Mouse (Mus musculus) liver, embryonic 15.5 days (tissue): ENCODE data around the gene H2-K1. TPM values are rescaled to one million over a fixed set of nuclear protein-coding genes. Genes with fewer than 3 reads are reported as not detected.
"Not testable (repeated sequence)": the region's sequence is repeated elsewhere in the genome, so short reads cannot be mapped to it uniquely, and the experiment has no call there.

Experiments used
- ATAC-seq: fragments of 200-750 bp; cut with Nextera tagmentation; 2 replicates; pipeline ENCODE4 v1.8.0; 2017; ENCODE audit warnings: moderate number of reproducible peaks, mild to moderate bottlenecking, moderate library complexity; ENCODE audit not compliant: insufficient read depth
- H3K27ac ChIP-seq: fragments of 300-500 bp; sonication (generic); replicated peaks from 2 replicates; pipeline ENCODE4 v1.5.1; 2015; ENCODE audit warnings: mild to moderate bottlenecking, inconsistent platforms
- H3K27me3 ChIP-seq: fragments of 300-500 bp; sonication (generic); 2 replicates; pipeline ENCODE4 v1.6.1; 2015; ENCODE audit warnings: mild to moderate bottlenecking, inconsistent platforms
- H3K36me3 ChIP-seq: fragments of 300-500 bp; sonication (generic); replicated peaks from 2 replicates; pipeline ENCODE4 v1.6.1; 2015; ENCODE audit warnings: moderate library complexity, mild to moderate bottlenecking, inconsistent platforms
- H3K4me1 ChIP-seq: fragments of 300-500 bp; sonication (generic); replicated peaks from 2 replicates; pipeline ENCODE4 v1.6.1; 2015; ENCODE audit warnings: inconsistent platforms
- H3K4me2 ChIP-seq: fragments of 300-500 bp; sonication (generic); 2 replicates; pipeline ENCODE4 v1.6.1; 2015; ENCODE audit warnings: moderate library complexity, mild to moderate bottlenecking, inconsistent platforms
- H3K4me3 ChIP-seq: fragments of 300-500 bp; sonication (generic); replicated peaks from 2 replicates; pipeline ENCODE4 v1.5.1; 2015; ENCODE audit warnings: mild to moderate bottlenecking, inconsistent platforms
- H3K9ac ChIP-seq: fragments of 300-500 bp; sonication (generic); 2 replicates; pipeline ENCODE4 v1.6.1; 2015; ENCODE audit warnings: moderate library complexity, mild to moderate bottlenecking, inconsistent platforms
- H3K9me3 ChIP-seq: fragments of 300-500 bp; sonication (generic); replicated peaks from 2 replicates; pipeline ENCODE4 v1.6.1; 2016; ENCODE audit warnings: inconsistent platforms
- WGBS: fragments of 180-500 bp; shearing (Covaris S2); methylation state at CpG from one replicate; pipeline ENCODE4 v1.1.7; 2015; ENCODE audit warnings: mixed read lengths; ENCODE audit not compliant: insufficient replicate concordance; 5-methylcytosine and 5-hydroxymethylcytosine counted together
- polyA plus RNA-seq: library from polyadenylated mRNA; unstranded; fragments of >200 nt; fragmentation: Nextera tagmentation; extraction: Ambion mirVana; gene quantifications from 2 replicates; pipeline ENCODE4 v1.2.1, GENCODE M21; 2015

The H2-K1 gene
- polyA plus RNA-seq, 1 experiment from 2014 or later: 123 TPM

DNA sequence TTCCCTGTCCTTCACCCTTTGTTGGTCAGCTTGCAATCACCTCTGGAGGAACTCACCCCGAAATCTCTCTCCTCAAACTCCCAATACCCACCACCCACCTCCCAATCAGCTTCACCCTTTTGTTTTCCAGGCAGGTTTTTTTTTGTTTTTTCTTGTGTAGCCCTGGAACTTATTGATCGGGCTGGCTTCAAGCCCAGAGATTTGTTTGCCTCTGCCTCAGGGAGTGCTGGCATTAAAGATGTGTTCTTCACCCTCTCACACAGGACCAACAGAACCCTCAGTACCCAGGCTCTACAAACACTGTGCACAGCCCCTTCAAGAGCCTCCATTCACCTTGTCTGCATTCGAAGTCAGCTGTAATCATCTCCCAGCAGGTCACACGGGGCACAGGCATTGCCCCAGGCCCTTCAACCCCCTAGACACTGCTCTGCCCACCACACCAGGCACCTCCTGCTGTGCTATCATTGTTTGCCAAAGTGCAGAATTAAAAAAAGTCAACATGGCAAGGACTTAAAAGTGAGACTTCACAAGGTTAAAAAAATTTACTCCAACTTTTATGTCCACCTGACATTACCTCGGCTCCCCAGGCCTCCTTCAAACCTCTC, 46.1 kb downstream of the H2-K1 start:
- H3K36me3 ChIP-seq: peaks cover 57% of the 10 kb centered on the region
- 18% methylated on average over 5 of the region's 5 CpGs for WGBS
- no peak for ATAC-seq
- peak overlapping the region; percentile 89 for H3K9ac ChIP-seq
- H3K9me3 ChIP-seq: no peaks in the 10 kb centered on the region
- peak overlapping the region; percentile 96 for H3K4me2 ChIP-seq
- H3K4me1 ChIP-seq: peaks cover 68% of the 10 kb centered on the region
- no peaks in the 10 kb centered on the region for H3K27me3 ChIP-seq
- peak overlapping the region; percentile 81 for H3K4me3 ChIP-seq
- H3K27ac ChIP-seq: peak overlapping the region; percentile 87

DNA sequence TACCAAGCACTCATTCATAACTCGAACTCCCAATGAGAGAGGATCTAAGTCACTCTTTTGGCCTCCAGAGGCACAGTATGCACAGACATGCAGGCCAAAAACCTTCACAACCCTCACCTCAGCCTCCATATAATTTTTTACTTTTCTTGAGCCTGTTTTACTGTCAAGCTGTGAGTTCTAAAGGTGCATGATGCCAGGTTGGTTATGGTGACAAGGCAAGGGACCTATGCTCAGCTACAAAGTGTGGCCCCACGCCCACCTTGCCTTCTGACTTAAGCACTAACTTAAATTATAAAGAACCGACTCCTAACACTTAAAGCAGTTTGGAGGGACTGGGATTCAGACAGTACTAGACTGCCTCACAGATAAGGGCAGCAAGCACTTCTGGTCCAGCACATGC, 46.8 kb downstream of the H2-K1 start:
- peak overlapping the region; percentile 87 for H3K27ac ChIP-seq
- peaks cover 57% of the 10 kb centered on the region for H3K36me3 ChIP-seq
- peak overlapping the region; percentile 89 for H3K9ac ChIP-seq
- H3K4me1 ChIP-seq: peaks cover 75% of the 10 kb centered on the region
- H3K27me3 ChIP-seq: no peaks in the 10 kb centered on the region
- no peak for ATAC-seq
- peak overlapping the region; percentile 96 for H3K4me2 ChIP-seq
- H3K4me3 ChIP-seq: peak overlapping the region; percentile 81
- 44% methylated on average over 3 of the region's 3 CpGs for WGBS
- H3K9me3 ChIP-seq: no peaks in the 10 kb centered on the region

DNA sequence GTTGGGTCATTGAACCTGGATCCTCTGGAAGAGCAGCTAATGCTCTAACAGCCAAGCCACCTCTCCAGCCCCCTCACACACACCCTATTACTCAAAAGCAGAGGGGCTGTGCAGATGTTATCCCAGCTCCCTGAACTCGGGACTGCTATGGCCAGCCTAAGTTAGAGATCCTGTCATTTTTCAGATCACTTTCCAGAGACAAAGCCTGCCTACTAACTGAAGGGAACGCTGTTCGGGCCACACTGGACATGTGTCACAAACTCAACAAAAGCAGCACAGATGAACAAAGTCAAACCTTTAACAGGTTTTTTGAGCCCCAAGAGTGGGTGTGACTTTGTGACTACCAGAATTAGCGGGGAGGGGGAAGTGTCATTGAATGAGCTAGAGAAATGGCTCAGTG, 47.3 kb downstream of the H2-K1 start:
- Histone ChIP-seq H3K27me3 (no peaks in the 10 kb centered on the region), H3K36me3 (peaks cover 55% of the 10 kb centered on the region), H3K27ac (peak overlapping the region; percentile 87), H3K4me1 (peaks cover 79% of the 10 kb centered on the region), H3K9me3 (no peaks in the 10 kb centered on the region), H3K4me3 (peak overlapping the region; percentile 81), H3K4me2 (peak overlapping the region; percentile 96), H3K9ac (peak overlapping the region; percentile 89)
- ATAC-seq: no peak
- WGBS: 66% methylated on average over 4 of the region's 4 CpGs

DNA sequence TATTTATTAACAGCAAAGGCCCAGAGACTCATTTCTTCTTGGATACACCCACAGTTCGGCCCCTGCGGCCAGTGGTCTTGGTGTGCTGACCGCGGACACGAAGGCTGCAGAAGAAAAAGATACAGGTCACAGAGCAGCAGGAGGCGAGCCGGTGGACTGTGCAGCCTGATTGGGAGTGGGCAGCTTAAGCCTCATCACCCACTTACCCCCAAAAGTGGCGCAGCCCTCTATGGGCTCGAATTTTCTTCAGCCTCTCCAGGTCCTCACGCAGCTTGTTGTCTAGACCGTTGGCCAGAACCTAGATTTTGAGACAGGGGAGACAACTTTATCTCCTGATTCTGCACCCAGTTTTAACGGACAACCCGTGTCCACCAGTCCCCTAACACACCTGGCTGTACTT, 48.1 kb downstream of the H2-K1 start:
- H3K27me3 ChIP-seq, ATAC-seq, H3K9me3 ChIP-seq: not testable (repeated sequence)
- WGBS: 64% methylated on average over 13 of the region's 13 CpGs
- peaks cover 71% of the 10 kb centered on the region for H3K4me1 ChIP-seq
- peak overlapping the region; percentile 90 for H3K27ac ChIP-seq
- peak overlapping the region; percentile 53; the same call in 1 of the 2 replicates for H3K9ac ChIP-seq
- peak overlapping the region; percentile 81 for H3K4me3 ChIP-seq
- H3K36me3 ChIP-seq: peaks cover 53% of the 10 kb centered on the region
- peak overlapping the region; percentile 96 for H3K4me2 ChIP-seq

DNA sequence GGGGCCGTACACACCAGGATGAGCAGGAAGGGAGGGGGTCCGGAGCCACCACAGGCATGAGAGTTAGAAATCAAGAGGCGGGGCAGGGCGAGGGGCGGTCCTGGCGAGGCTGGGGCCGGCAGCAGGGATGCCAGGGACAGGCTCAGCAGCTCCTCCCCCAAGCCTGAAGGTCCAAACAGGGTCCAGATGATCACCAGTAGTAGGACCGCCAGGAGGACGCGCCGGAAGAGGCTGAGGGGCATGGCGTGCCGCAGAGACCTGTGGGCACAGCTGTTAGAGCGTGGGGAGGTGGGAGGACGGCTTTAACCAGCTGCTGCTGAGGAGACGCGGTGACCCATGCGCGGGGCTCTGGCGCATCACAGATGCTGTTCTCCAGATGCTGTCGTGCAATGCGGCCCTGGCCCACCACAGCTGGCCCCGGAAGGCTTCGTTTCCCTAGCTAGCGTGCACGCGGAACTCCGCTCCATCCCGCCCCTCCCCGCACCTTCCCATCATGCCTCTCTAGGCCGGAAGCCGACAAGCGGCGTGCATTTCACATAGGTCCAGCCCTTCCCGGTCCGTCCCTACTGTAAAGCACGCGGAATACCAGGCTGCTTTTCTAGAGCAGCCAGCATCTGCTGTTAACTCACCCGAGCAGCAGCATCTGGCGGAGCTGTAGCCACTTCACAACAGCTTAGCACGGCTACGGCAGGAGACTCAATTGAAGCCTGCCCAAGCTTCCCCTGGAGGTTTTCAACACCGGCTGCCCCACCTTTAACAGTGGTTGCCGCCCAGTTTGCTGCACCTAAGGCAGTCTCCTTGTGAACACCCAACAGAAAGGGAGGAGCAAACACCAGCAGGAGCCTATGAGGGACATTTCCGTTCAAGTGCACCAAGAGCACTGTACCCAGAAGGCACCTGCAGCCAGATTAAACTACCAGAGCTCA, 48.9 kb downstream of the H2-K1 start, which contains the start of gene B3galt4:
TSS of gene B3galt4 (minus strand) at position 468 of the 926 bp plus-strand sequence.
- no peaks in the 10 kb centered on the region for H3K27me3 ChIP-seq
- H3K9ac ChIP-seq: peak within 1 kb of the TSS; percentile 53
- under 1% methylated on average over 45 of the region's 45 CpGs for WGBS
- peaks cover 53% of the 10 kb centered on the region for H3K36me3 ChIP-seq
- ATAC-seq: peak; percentile 63
- no peaks in the 10 kb centered on the region for H3K9me3 ChIP-seq
- H3K27ac ChIP-seq: peak within 1 kb of the TSS; percentile 90
- peaks cover 64% of the 10 kb centered on the region for H3K4me1 ChIP-seq
- peak within 1 kb of the TSS; percentile 96 for H3K4me2 ChIP-seq
- peak within 1 kb of the TSS; percentile 81 for H3K4me3 ChIP-seq

DNA sequence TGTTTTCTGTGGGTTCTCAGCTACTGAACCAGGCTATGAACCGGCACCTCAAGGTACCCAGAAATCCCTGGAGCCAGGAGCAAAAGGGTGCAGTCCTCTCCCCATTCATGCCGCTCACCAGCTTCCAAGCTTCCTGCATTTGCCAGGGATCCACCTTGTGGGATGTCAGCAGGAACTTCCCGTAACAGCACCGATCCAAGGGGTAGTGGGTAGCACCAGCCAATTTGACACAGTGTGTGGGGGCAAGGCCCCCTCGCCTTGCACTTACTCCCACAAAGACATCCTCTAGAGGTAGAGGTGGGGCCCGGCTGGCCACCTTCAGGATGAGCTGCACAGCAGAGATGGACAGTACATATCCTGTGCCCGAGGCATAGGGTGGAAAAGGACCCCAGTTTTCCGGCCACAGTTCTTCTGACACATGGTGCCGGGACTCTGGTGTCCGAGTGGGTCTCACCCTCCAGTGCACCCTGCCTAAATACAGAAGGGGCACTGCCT, 50.0 kb downstream of the H2-K1 start:
- Histone ChIP-seq H3K4me3 (peak overlapping the region; percentile 81), H3K4me2 (peak overlapping the region; percentile 96), H3K36me3 (peaks cover 63% of the 10 kb centered on the region), H3K9ac (0 out of 2 replicates have a peak overlapping the region, but pooled peaks have one; percentile 53), H3K9me3 (no peaks in the 10 kb centered on the region), H3K4me1 (peaks cover 64% of the 10 kb centered on the region), H3K27ac (no peak overlapping the region), H3K27me3 (no peaks in the 10 kb centered on the region)
- WGBS: 66% methylated on average over 10 of the region's 10 CpGs
- ATAC-seq: no peak

DNA sequence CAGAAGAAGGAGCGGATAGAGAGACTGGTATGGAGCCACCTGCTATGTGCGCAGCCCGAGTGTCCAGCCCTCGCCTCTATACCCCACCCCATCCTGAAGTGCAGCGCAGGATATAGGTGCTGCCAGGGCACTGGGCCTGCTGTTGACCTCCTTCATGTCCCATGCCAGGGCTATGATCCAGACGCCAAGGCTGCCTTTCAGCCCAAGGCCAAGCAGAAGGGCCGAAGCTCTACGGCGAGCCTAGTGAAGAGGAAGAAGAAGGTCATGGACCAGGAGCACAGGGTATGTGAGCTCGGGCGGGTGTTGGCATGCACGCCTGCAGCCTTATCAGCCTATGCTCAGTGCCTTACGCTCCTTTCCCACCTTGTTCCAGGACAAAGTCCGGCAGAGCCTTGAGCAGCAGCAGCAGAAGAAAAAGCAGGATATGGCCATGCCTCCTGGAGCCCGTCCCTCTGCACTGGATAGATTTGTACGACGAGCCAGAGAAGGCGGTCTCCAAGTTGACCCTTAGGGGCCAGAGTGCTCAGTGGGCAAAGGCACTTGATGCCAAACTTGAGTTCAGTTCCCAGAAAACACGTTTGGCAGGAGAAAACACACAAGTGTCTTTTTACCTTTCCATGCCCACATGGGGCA, 51.1 kb downstream of the H2-K1 start:
- peaks cover 55% of the 10 kb centered on the region for H3K4me1 ChIP-seq
- ATAC-seq: no peak
- H3K4me2 ChIP-seq: no peak overlapping the region
- H3K27ac ChIP-seq: no peak overlapping the region
- no peak overlapping the region for H3K9ac ChIP-seq
- peaks cover 69% of the 10 kb centered on the region for H3K36me3 ChIP-seq
- no peak overlapping the region for H3K4me3 ChIP-seq
- H3K9me3 ChIP-seq: no peaks in the 10 kb centered on the region
- H3K27me3 ChIP-seq: no peaks in the 10 kb centered on the region
- 77% methylated on average over 19 of the region's 19 CpGs for WGBS

DNA sequence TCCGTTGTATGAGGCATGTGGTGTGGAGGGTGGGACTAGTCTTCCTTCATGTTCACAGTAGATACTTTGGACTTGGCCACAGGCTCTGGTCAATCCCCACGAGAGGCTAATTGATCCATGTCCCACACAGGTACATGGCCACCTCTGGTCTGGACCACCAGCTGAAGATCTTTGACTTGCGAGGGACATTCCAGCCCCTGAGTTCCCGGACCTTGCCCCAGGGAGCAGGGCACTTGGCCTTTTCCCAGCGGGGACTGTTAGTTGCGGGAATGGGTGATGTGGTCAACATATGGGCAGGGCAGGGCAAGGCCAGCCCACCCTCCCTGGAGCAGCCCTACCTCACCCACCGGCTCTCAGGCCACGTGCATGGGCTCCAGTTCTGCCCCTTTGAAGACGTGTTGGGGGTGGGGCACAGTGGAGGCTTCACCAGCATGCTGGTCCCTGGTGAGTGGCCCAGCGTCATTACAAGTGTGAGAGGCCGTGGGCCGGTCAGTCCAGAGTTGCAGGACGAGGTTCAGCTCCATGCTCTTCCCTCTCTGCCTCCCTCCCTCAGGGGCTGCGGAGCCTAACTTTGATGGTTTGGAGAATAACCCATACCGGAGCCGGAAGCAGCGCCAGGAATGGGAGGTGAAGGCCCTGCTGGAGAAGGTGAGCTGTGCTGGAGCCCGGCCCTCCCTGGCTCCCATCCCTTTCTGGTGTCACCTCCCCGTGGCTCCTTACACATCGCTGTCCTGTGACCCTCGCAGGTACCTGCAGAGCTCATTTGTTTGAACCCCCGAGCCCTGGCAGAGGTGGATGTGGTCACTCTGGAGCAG, 51.9 kb downstream of the H2-K1 start:
- ATAC-seq: no peak
- peaks cover 48% of the 10 kb centered on the region for H3K4me1 ChIP-seq
- no peaks in the 10 kb centered on the region for H3K27me3 ChIP-seq
- H3K9ac ChIP-seq: no peak overlapping the region
- no peaks in the 10 kb centered on the region for H3K9me3 ChIP-seq
- H3K27ac ChIP-seq: no peak overlapping the region; the same call in 1 of the 2 replicates
- no peak overlapping the region for H3K4me2 ChIP-seq
- 78% methylated on average over 22 of the region's 22 CpGs for WGBS
- peaks cover 66% of the 10 kb centered on the region for H3K36me3 ChIP-seq
- H3K4me3 ChIP-seq: no peak overlapping the region

DNA sequence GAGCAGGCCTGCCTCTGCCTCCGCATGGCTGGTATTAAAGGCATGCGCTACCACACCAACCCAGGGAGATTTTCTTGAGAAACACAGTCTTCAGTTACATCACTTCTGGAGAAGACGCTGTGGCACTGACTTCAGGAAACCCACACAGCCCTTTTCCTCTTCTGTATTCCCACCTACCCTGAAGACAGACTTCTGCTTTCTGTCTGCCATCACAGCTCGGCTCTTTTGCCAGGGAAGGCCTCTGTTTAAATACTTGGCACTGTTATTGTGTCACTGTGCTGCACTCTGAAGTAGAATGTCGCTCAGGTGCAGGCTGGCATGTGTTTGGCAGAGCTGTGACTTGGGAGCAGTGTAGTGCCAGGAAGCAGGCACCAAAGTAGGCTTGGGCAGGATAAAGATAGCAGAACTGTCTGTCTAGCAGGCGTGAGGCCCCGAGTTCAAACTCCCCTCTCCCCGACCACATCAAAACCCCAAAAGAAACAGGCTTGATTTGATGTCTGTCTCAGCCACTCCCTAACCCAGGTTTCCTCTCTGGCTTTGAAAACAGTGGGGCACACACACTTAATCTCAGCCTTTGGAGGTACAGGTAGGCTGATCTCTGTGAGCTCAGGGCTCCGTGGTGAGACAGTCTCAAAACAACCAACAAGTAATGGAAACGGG, 52.6 kb downstream of the H2-K1 start:
- Histone ChIP-seq H3K9ac (no peak overlapping the region), H3K27ac (0 out of 2 replicates have a peak overlapping the region, but pooled peaks have one; percentile 33), H3K36me3 (peaks cover 66% of the 10 kb centered on the region), H3K4me3 (no peak overlapping the region), H3K4me1 (peaks cover 41% of the 10 kb centered on the region), H3K9me3 (no peaks in the 10 kb centered on the region), H3K27me3 (no peaks in the 10 kb centered on the region), H3K4me2 (no peak overlapping the region)
- 57% methylated on average over 10 of the region's 10 CpGs for WGBS
- ATAC-seq: no peak
